Mouse (Mus musculus) erythroblast, embryonic 14.5 days (primary cell): ENCODE data around the gene Maea.

Experiments
- GATA1 ChIP-seq: IDR thresholded peaks from 2 replicates; pipeline ENCODE4 v1.6.1; 2012; ENCODE audit warnings: low read length, inconsistent platforms, mixed read lengths
- TAL1 ChIP-seq: IDR thresholded peaks from 3 replicates; pipeline ENCODE4 v1.6.1; 2012; ENCODE audit warnings: low read length, inconsistent platforms, mixed read lengths

- no peak for TF ChIP-seq GATA1
- no peak for TF ChIP-seq TAL1
These were observed 38.1 kb upstream of the Maea start for GRCm38 (mm10) chr5:33297164-33297563.
